Mouse (Mus musculus) ES-E14 (cell line): ENCODE results near the gene Mosmo. TPM values are rescaled to one million over a fixed set of nuclear protein-coding genes. Genes with fewer than 3 reads are reported as not detected.
A peak's percentile ranks its signal among the peaks of the same experiment; 100 is the strongest.

Source experiments
- DNase-seq: peaks from one replicate; pipeline ENCODE4 v3.0.0-alpha.2; 2013; ENCODE audit warnings: low read depth, low spot score
- H3K27ac ChIP-seq: 2 replicates; pipeline ENCODE4 v1.5.1; 2012; ENCODE audit warnings: low read depth, mild to moderate bottlenecking, low read length, moderate library complexity, mixed read lengths; ENCODE audit not compliant: poor library complexity, insufficient read depth, severe bottlenecking
- H3K36me3 ChIP-seq: 2 replicates; pipeline ENCODE4 v1.6.1; 2012; ENCODE audit warnings: mild to moderate bottlenecking, low read length, moderate library complexity, mixed read lengths; ENCODE audit not compliant: control insufficient read depth, poor library complexity, insufficient read depth, severe bottlenecking
- H3K4me1 ChIP-seq, 2 experiments: fragments of 150-350 bp in 1 of 2; sonication (generic) in 1 of 2; 2 replicates each; pipeline ENCODE4 v1.6.1; 2012; ENCODE audit warnings: low read length in 2 of 2, mild to moderate bottlenecking in 1 of 2, mixed read lengths in 1 of 2; ENCODE audit not compliant: control insufficient read depth in 2 of 2, insufficient read depth in 2 of 2, poor library complexity in 1 of 2
- H3K4me3 ChIP-seq, 2 experiments: fragments of 150-350 bp in 1 of 2; sonication (generic) in 1 of 2; 2 replicates each; pipeline ENCODE4 v1.5.1; 2012; ENCODE audit warnings: low read length in 2 of 2, low read depth in 1 of 2, mild to moderate bottlenecking in 1 of 2, mixed read lengths in 1 of 2; ENCODE audit not compliant: insufficient read depth in 1 of 2, poor library complexity in 1 of 2, severe bottlenecking in 1 of 2
- H3K9ac ChIP-seq: 2 replicates; pipeline ENCODE4 v1.6.1; 2012; ENCODE audit warnings: low read depth, mild to moderate bottlenecking, low read length, mixed read lengths; ENCODE audit not compliant: poor library complexity, insufficient read depth, severe bottlenecking
- H3K9me3 ChIP-seq: fragments of 150-350 bp; sonication (generic); 2 replicates; pipeline ENCODE4 v1.6.1; 2012; ENCODE audit warnings: low read depth, mild to moderate bottlenecking, low read length; ENCODE audit not compliant: control insufficient read depth, insufficient read depth
- CHD2 ChIP-seq: IDR thresholded peaks from 2 replicates; pipeline ENCODE4 v1.6.1; 2014; ENCODE audit warnings: mild to moderate bottlenecking, low read depth, low read length, inconsistent platforms
- HCFC1 ChIP-seq: IDR thresholded peaks from 2 replicates; pipeline ENCODE4 v1.6.1; 2012; ENCODE audit warnings: low read length, inconsistent platforms, borderline replicate concordance; ENCODE audit not compliant: insufficient read depth
- MAFK ChIP-seq: IDR thresholded peaks from 2 replicates; pipeline ENCODE4 v1.6.1; 2014; ENCODE audit warnings: mild to moderate bottlenecking, low read depth, low read length, inconsistent platforms; ENCODE audit not compliant: insufficient read depth
- ZC3H11A ChIP-seq: IDR thresholded peaks from 2 replicates; pipeline ENCODE4 v1.6.1; 2012; ENCODE audit warnings: low read depth, mild to moderate bottlenecking, inconsistent platforms, low read length, borderline replicate concordance
- ZNF384 ChIP-seq: IDR thresholded peaks from 2 replicates; pipeline ENCODE4 v1.6.1; 2012; ENCODE audit warnings: low read depth, low read length, inconsistent platforms
- in situ Hi-C, 2 experiments: fragments of 600-800 bp; cut with MboI; formaldehyde crosslinking; loops; one replicate each; pipeline ENCODE4 v1.15.1; 2025; ENCODE audit warnings: low sequenced_read_pairs in 2 of 2, inconsistent platforms in 1 of 2; ENCODE audit not compliant: unreplicated experiment in 2 of 2
- total RNA-seq: library from RNA; depleted of rRNA; stranded (reverse); fragments of 300-350 nt; gene quantifications from 2 replicates; pipeline ENCODE4 v1.2.3, GENCODE M21; 2012; rRNA removed

The Mosmo gene
- total RNA-seq, 1 experiment = 21.6 TPM

- no peaks in the 10 kb centered on the region for H3K9me3 ChIP-seq
- H3K27ac ChIP-seq = no peak overlapping the region
- in situ Hi-C loops = loop anchor here in 1 of 2 experiments (25.0 kb wide), 1 partner anchor 530 kb away; no protein-coding TSS in a partner anchor
- H3K4me3 ChIP-seq = no peak overlapping the region
- H3K4me1 ChIP-seq = no peaks in the 10 kb centered on the region
- H3K36me3 ChIP-seq = no peaks in the 10 kb centered on the region
- H3K9ac ChIP-seq = no peak overlapping the region
- DNase-seq = no peak
- TF ChIP-seq ZNF384 (0 out of 2 replicates have a peak, but pooled peaks have one; percentile 21), CHD2 (no peak)
Measured at GRCm38 (mm10) chr7:120767369-120767768, 90.0 kb downstream of the Mosmo start.

- in situ Hi-C loops = loop anchor here in 1 of 2 experiments (25.0 kb wide), 1 partner anchor 534 kb away; no protein-coding TSS in a partner anchor
- no peaks in the 10 kb centered on the region for H3K36me3 ChIP-seq
- H3K9ac ChIP-seq = no peak overlapping the region
- H3K27ac ChIP-seq = no peak overlapping the region
- no peak overlapping the region for H3K4me3 ChIP-seq
- no peaks in the 10 kb centered on the region for H3K9me3 ChIP-seq
- no peaks in the 10 kb centered on the region for H3K4me1 ChIP-seq
- no peak for DNase-seq
- no peak for TF ChIP-seq ZC3H11A
- no peak for TF ChIP-seq MAFK
- no peak for TF ChIP-seq HCFC1
- no peak for TF ChIP-seq CHD2
- TF ChIP-seq ZNF384 = no peak
Measured at GRCm38 (mm10) chr7:120771389-120771788, 94.0 kb downstream of the Mosmo start.

GRCm38 (mm10) chr7:120778012-120778411 lies 100.6 kb downstream of the Mosmo start:
- TF ChIP-seq MAFK (no peak), HCFC1 (no peak), ZNF384 (no peak), ZC3H11A (no peak), CHD2 (no peak)
- Histone ChIP-seq H3K9ac (no peak overlapping the region), H3K9me3 (no peaks in the 10 kb centered on the region), H3K27ac (no peak overlapping the region), H3K4me1 (no peaks in the 10 kb centered on the region), H3K4me3 (no peak overlapping the region), H3K36me3 (no peaks in the 10 kb centered on the region)
- in situ Hi-C loops = no loop called here
- DNase-seq = no peak

Other genes starting within 250 kb of the Mosmo start
- 102 and 114 TPM in 2 replicates for gene Uqcrc2, start 42.4 kb upstream of the Mosmo start, total RNA-seq
- gene Pdzd9, start 7.3 kb upstream of the Mosmo start, total RNA-seq = 0.26 and 0.58 TPM in 2 replicates
- gene Vwa3a, start 61.7 kb downstream of the Mosmo start, total RNA-seq = 0.16 and 0.18 TPM in 2 replicates
- gene Gm5737, start 134.7 kb downstream of the Mosmo start, total RNA-seq = not detected in 2 replicates
- 13.6 and 32.9 TPM in 2 replicates for gene Eef2k, start 165.2 kb downstream of the Mosmo start, total RNA-seq
- gene Polr3e, start 240.1 kb downstream of the Mosmo start, total RNA-seq = 44.4 and 51.1 TPM in 2 replicates